Mouse (Mus musculus): ENCODE measurements around the gene Zfp853. TPM values are rescaled to one million over a fixed set of nuclear protein-coding genes. Genes with fewer than 3 reads are reported as not detected.

Zfp853 gene
- polyA plus RNA-seq, 1 experiment from 2014 or later: 0.05 TPM

DNA sequence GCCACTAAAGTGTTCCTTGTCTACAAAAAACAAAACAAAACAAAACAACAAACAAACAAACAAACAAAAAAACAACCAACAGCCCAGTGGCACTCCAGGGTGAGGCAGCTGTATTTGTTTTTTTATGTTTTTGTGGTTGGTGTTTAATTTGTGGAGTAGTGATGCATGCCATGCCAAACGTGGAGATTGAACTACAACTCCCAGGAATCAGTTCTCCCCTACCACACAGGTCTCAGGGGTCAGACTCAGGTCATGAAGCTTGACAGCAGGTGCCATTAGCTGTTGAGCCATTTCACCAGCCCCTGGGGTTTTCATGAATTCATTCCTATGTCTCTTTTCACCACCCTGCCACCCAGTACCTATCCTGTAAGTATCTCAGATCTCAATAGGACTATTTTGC lies 28.0 kb downstream of the Zfp853 start:
- WGBS: 44% methylated on average over 1 of the region's 1 CpGs
- no peak overlapping the region for H3K4me2 ChIP-seq (ENCODE audit: low read depth, low read length)
- no peaks in the 10 kb centered on the region for H3K9me3 ChIP-seq (ENCODE audit: control insufficient read depth, low read length)
- H3K4me3 ChIP-seq (ENCODE audit: low read length): no peak overlapping the region
- H3K27ac ChIP-seq (ENCODE audit: low read length): no peak overlapping the region
- peaks cover 6% of the 10 kb centered on the region for H3K4me1 ChIP-seq (replicated peaks; ENCODE audit: control insufficient read depth, insufficient read depth, low read length)
- ATAC-seq (ENCODE audit: low read depth): no peak
- H3K27me3 ChIP-seq (ENCODE audit: control insufficient read depth, insufficient read depth, low read depth, low read length): no peaks in the 10 kb centered on the region
- H3K9ac ChIP-seq (ENCODE audit: low read length): no peak overlapping the region
- H3K36me3 ChIP-seq (ENCODE audit: control insufficient read depth, insufficient read depth, low read length): peaks cover 4% of the 10 kb centered on the region; the same call in 1 of the 2 replicates

DNA sequence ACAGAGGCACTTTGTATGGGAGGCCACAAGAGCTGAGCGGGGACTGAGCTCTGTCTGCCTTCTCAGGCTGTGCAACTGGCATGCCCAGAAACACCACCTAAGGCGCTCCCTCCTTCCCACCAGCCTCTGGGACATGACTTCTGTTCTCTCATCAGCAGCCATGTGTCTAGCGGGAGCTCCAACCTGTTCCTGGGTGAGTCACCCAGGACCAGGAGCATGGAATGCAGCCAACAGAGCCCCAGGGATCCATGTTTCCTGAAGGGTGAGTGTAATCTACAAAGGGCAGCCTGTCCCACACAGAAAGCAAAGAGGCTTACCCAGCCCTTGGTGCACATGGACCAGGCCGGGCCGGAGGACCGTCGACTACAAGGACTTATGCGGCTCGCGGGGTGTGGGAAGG lies 28.7 kb downstream of the Zfp853 start:
- Histone ChIP-seq H3K9me3 (ENCODE audit: control insufficient read depth, low read length) (no peaks in the 10 kb centered on the region), H3K27me3 (ENCODE audit: control insufficient read depth, insufficient read depth, low read depth, low read length) (no peaks in the 10 kb centered on the region), H3K4me2 (ENCODE audit: low read depth, low read length) (no peak overlapping the region), H3K4me3 (ENCODE audit: low read length) (no peak overlapping the region), H3K36me3 (ENCODE audit: control insufficient read depth, insufficient read depth, low read length) (peaks cover 4% of the 10 kb centered on the region; the same call in 1 of the 2 replicates), H3K9ac (ENCODE audit: low read length) (no peak overlapping the region), H3K4me1 (replicated peaks; ENCODE audit: control insufficient read depth, insufficient read depth, low read length) (0 out of 2 replicates have a peak, but pooled peaks cover 5% of the 10 kb centered on the region), H3K27ac (ENCODE audit: low read length) (no peak overlapping the region)
- no peak for ATAC-seq (ENCODE audit: low read depth)
- WGBS: 82% methylated on average over 10 of the region's 10 CpGs

DNA sequence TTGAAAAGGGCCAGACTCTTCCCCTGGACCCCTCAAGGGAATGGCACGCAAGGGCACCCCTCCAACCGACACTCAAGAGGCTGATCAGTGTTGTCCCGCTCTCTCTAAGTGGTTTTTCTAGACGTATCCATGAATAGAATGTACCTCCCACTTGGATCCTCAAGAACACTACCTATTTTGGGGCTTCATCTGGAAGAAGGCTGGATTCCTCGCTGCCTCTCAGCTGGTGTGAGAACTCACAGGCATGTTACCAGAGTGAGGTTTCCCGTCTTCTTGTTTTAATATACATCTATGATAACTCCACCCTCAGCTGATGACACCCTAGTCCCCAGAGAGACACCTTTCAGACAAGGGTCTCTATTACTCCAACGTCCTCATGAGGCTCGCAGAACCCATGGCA lies 31.8 kb downstream of the Zfp853 start:
- H3K9ac ChIP-seq (ENCODE audit: low read length): no peak overlapping the region
- no peaks in the 10 kb centered on the region for H3K4me1 ChIP-seq (replicated peaks; ENCODE audit: control insufficient read depth, insufficient read depth, low read length)
- H3K27ac ChIP-seq (ENCODE audit: low read length): no peak overlapping the region
- no peak for ATAC-seq (ENCODE audit: low read depth)
- H3K4me3 ChIP-seq (ENCODE audit: low read length): no peak overlapping the region
- H3K4me2 ChIP-seq (ENCODE audit: low read depth, low read length): no peak overlapping the region
- 84% methylated on average over 8 of the region's 8 CpGs for WGBS
- peaks cover 3% of the 10 kb centered on the region for H3K27me3 ChIP-seq (ENCODE audit: control insufficient read depth, insufficient read depth, low read depth, low read length)
- H3K36me3 ChIP-seq (ENCODE audit: control insufficient read depth, insufficient read depth, low read length): peaks cover 4% of the 10 kb centered on the region; the same call in 1 of the 2 replicates
- H3K9me3 ChIP-seq (ENCODE audit: control insufficient read depth, low read length): no peaks in the 10 kb centered on the region

DNA sequence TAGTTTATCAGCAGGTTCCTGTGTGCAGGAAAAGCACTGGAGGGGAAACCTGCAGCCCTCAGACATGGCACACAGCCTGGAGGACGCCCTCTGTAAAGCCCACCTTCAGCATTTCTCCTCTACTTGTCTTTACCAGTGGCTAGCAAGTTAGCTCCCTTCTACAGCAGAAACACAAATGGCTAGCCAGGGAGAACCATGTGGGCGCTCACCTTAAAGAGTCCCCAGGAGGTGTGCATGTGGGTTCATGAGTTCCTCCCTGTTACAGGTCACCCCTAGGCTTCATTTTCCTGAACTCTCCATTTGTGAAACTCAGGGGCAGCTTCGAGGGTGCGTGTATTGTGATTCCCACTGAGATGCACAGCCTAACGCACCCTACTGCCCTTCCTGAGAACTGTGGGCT lies 37.6 kb downstream of the Zfp853 start:
- Histone ChIP-seq H3K4me3 (ENCODE audit: low read length) (no peak overlapping the region), H3K4me2 (ENCODE audit: low read depth, low read length) (no peak overlapping the region), H3K4me1 (replicated peaks; ENCODE audit: control insufficient read depth, insufficient read depth, low read length) (peaks cover 17% of the 10 kb centered on the region), H3K36me3 (ENCODE audit: control insufficient read depth, insufficient read depth, low read length) (peaks cover under 1% of the 10 kb centered on the region; the same call in 1 of the 2 replicates), H3K27me3 (ENCODE audit: control insufficient read depth, insufficient read depth, low read depth, low read length) (peaks cover 61% of the 10 kb centered on the region), H3K9ac (ENCODE audit: low read length) (no peak overlapping the region), H3K9me3 (ENCODE audit: control insufficient read depth, low read length) (no peaks in the 10 kb centered on the region), H3K27ac (ENCODE audit: low read length) (no peak overlapping the region)
- WGBS: 82% methylated on average over 5 of the region's 5 CpGs
- ATAC-seq (ENCODE audit: low read depth): no peak

DNA sequence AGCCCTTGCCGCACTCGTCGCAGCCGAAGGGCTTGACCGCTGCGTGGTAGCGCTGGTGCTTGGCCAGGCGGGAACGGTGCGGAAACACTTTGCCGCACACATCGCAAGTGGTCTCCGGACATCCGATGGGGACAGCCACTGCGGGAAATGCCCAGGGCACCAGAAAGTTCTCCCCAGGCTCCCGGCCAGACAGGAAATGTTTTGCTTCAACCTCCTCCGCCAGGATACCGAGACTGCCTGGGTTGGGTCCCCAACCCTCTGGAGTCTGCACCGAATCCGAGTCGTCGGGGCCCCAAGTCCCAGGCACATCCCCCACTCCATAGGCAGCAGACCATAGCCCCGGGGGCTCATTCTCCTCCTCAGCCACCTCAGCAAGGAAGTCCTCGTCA lies 38.3 kb downstream of the Zfp853 start:
- ATAC-seq (ENCODE audit: low read depth): no peak
- no peak overlapping the region for H3K9ac ChIP-seq (ENCODE audit: low read length)
- peaks cover 61% of the 10 kb centered on the region for H3K27me3 ChIP-seq (ENCODE audit: control insufficient read depth, insufficient read depth, low read depth, low read length)
- peak overlapping the region; percentile 15; the same call in 1 of the 2 replicates for H3K4me3 ChIP-seq (ENCODE audit: low read length)
- H3K4me1 ChIP-seq (replicated peaks; ENCODE audit: control insufficient read depth, insufficient read depth, low read length): peaks cover 17% of the 10 kb centered on the region
- 29% methylated on average over 24 of the region's 24 CpGs for WGBS
- no peak overlapping the region for H3K27ac ChIP-seq (ENCODE audit: low read length)
- H3K9me3 ChIP-seq (ENCODE audit: control insufficient read depth, low read length): no peaks in the 10 kb centered on the region
- H3K4me2 ChIP-seq (ENCODE audit: low read depth, low read length): no peak overlapping the region
- H3K36me3 ChIP-seq (ENCODE audit: control insufficient read depth, insufficient read depth, low read length): no peaks in the 10 kb centered on the region; the same call in 1 of the 2 replicates

DNA sequence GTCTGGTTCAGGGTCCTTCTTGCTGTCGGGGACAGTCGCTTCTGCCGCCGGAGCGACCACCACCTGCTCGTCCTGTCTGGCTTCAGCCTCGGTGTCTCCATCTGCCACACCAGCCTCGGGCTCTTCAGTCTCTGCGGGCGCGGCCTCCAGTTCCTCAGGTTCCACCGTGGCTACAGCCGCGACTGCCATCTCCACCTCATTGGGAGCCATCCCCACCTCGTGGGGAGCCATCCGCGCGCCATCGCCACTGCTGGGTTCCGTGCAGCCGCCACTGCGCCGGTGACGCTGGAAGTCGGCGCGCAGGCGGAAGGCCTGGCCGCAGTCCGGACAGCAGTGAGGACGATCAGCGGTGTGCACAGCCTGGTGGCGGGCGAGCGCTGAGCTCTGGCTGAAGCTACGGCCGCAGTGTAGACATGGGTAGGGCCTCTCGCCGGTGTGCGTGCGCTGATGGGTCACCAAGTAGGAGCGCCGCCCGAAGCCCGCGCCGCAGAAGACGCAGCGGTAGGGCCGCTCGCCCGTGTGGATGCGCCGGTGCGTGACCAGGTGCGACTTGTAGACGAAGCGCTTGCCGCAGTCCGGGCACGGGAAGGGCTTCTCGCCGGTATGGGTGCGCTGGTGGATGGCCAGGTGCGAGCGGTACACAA lies 38.8 kb downstream of the Zfp853 start:
- WGBS: 18% methylated on average over 66 of the region's 66 CpGs
- ATAC-seq (ENCODE audit: low read depth): peak; percentile 39; the same call in 1 of the 2 replicates
- peak overlapping the region; percentile 15 for H3K4me3 ChIP-seq (ENCODE audit: low read length)
- H3K9me3 ChIP-seq (ENCODE audit: control insufficient read depth, low read length): no peaks in the 10 kb centered on the region
- no peak overlapping the region for H3K9ac ChIP-seq (ENCODE audit: low read length)
- H3K36me3 ChIP-seq (ENCODE audit: control insufficient read depth, insufficient read depth, low read length): no peaks in the 10 kb centered on the region; the same call in 1 of the 2 replicates
- peak overlapping the region; percentile 70 for H3K4me2 ChIP-seq (ENCODE audit: low read depth, low read length)
- peaks cover 17% of the 10 kb centered on the region for H3K4me1 ChIP-seq (replicated peaks; ENCODE audit: control insufficient read depth, insufficient read depth, low read length)
- no peak overlapping the region for H3K27ac ChIP-seq (ENCODE audit: low read length)
- H3K27me3 ChIP-seq (ENCODE audit: control insufficient read depth, insufficient read depth, low read depth, low read length): peaks cover 61% of the 10 kb centered on the region

DNA sequence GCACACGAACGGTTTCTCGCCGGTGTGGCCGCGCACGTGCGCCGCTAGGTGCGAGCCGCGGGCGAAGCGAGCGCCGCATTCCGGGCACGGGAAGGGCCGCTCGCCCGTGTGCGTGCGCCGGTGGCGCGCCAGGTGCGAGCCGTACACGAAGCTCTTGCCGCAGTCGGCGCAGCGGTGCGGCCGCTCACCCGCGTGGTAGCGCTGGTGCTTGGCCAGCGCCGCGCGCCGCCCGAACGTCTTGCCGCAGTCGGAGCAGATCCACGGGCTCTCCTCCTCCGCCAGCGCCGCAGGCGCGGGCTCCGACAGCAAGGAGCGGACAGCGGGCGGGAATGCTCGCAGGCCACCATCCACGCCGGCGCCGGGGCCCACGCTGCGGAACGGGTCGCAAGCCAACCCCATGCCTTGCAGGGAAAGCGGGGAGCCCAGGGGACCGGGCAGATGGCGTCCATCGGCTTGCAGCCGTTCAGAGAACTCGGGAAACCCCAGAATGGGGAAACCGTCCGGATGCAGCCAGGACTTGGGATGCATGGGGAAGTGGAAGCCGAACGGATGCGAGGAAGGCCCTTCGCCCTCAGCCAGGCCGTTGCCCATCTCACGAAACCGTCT lies 39.4 kb downstream of the Zfp853 start:
- Histone ChIP-seq H3K4me1 (replicated peaks; ENCODE audit: control insufficient read depth, insufficient read depth, low read length) (peaks cover 17% of the 10 kb centered on the region), H3K4me2 (ENCODE audit: low read depth, low read length) (peak overlapping the region; percentile 70), H3K9me3 (ENCODE audit: control insufficient read depth, low read length) (no peaks in the 10 kb centered on the region), H3K27ac (ENCODE audit: low read length) (no peak overlapping the region), H3K27me3 (ENCODE audit: control insufficient read depth, insufficient read depth, low read depth, low read length) (peaks cover 61% of the 10 kb centered on the region), H3K36me3 (ENCODE audit: control insufficient read depth, insufficient read depth, low read length) (no peaks in the 10 kb centered on the region; the same call in 1 of the 2 replicates), H3K4me3 (ENCODE audit: low read length) (peak overlapping the region; percentile 45), H3K9ac (ENCODE audit: low read length) (no peak overlapping the region; the same call in 1 of the 2 replicates)
- 5% methylated on average over 79 of the region's 81 CpGs for WGBS
- ATAC-seq (ENCODE audit: low read depth): peak; percentile 21; the same call in 1 of the 2 replicates

DNA sequence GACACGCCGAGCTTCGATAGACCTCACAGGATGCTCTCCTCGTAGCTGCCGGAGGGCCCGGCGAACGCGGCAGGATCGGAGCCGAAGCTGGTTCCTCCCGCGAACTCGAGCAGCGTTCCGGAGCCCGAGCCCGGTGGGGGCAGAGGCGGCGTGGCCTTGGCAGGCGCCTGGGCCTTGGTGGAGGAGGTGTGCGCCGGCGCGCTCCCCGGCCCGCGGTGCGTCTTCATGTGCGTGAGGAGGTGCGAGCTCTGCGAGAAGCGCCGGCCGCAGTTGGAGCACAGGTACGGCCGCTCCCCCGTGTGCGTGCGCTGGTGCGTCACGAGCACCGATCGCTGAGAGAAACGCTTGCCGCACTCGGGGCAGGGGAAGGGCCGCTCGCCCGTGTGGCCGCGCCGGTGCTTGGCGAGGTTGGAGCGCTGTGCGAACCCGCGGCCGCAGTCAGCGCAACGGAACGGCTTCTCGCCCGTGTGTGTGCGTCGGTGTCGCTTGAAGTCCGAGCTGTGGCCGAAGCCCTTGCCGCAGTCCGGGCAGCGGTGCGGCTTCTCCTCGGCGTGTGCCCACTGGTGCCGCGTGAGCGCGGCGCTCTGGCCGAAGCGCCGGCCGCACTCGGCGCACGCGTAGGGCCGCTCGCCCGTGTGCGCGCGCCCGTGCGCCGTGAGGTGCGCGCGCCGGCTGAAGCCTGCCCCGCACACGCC lies 40.1 kb downstream of the Zfp853 start:
- Histone ChIP-seq H3K27me3 (ENCODE audit: control insufficient read depth, insufficient read depth, low read depth, low read length) (peaks cover 61% of the 10 kb centered on the region), H3K27ac (ENCODE audit: low read length) (no peak overlapping the region), H3K4me1 (replicated peaks; ENCODE audit: control insufficient read depth, insufficient read depth, low read length) (peaks cover 17% of the 10 kb centered on the region), H3K36me3 (ENCODE audit: control insufficient read depth, insufficient read depth, low read length) (peaks cover 3% of the 10 kb centered on the region; the same call in 1 of the 2 replicates), H3K4me2 (ENCODE audit: low read depth, low read length) (peak overlapping the region; percentile 70), H3K4me3 (ENCODE audit: low read length) (peak overlapping the region; percentile 45), H3K9me3 (ENCODE audit: control insufficient read depth, low read length) (no peaks in the 10 kb centered on the region), H3K9ac (ENCODE audit: low read length) (no peak overlapping the region; the same call in 1 of the 2 replicates)
- peak; percentile 29 for ATAC-seq (ENCODE audit: low read depth)
- WGBS: 5% methylated on average over 96 of the region's 103 CpGs

DNA sequence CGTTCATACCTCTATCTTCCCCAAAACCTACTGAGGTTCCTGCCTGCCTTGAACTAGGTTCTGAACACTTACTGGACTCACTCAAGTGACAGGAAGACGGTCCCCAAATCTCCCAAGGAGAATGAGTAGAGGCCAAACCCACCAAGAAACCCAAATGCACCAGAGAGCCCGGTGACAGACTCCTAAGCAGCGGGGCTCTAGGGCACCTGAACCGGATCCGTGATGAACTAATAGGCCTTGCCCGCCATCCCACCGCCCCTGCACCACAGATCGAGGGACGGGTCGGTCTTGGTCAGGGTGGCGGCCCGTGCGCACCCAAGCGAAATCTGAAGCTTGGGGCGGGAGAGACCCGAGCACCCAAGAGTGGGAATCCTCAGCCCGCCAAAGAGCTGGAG lies 40.6 kb downstream of the Zfp853 start:
- Histone ChIP-seq H3K4me2 (ENCODE audit: low read depth, low read length) (peak overlapping the region; percentile 70; the same call in 1 of the 2 replicates), H3K9ac (ENCODE audit: low read length) (no peak overlapping the region), H3K27ac (ENCODE audit: low read length) (no peak overlapping the region), H3K4me3 (ENCODE audit: low read length) (peak overlapping the region; percentile 45; the same call in 1 of the 2 replicates), H3K36me3 (ENCODE audit: control insufficient read depth, insufficient read depth, low read length) (peaks cover 7% of the 10 kb centered on the region), H3K4me1 (replicated peaks; ENCODE audit: control insufficient read depth, insufficient read depth, low read length) (peaks cover 17% of the 10 kb centered on the region), H3K27me3 (ENCODE audit: control insufficient read depth, insufficient read depth, low read depth, low read length) (peaks cover 61% of the 10 kb centered on the region), H3K9me3 (ENCODE audit: control insufficient read depth, low read length) (no peaks in the 10 kb centered on the region)
- no peak for ATAC-seq (ENCODE audit: low read depth)
- 24% methylated on average over 18 of the region's 18 CpGs for WGBS
